Mouse (Mus musculus) A20 (cell line): ENCODE results near the gene Ercc6.

Experiments used
- DNase-seq: peaks from one replicate; pipeline ENCODE4 v3.0.0-alpha.2; 2011; ENCODE audit warnings: low read depth, low spot score

Ercc6 gene

GRCm38 (mm10) chr14:32513336-32514032 lies at the start of gene Ercc6:
Gene Ercc6, plus strand, starts transcription at chr14:32513521.
- DNase-seq = peak; percentile 98

GRCm38 (mm10) chr14:32464601-32465505 lies 48.5 kb upstream of the Ercc6 start, which contains the start of gene Slc18a3:
Gene Slc18a3, minus strand, starts transcription at chr14:32464850.
- DNase-seq = no peak

- no peak for DNase-seq
These were observed 47.8 kb upstream of the Ercc6 start for GRCm38 (mm10) chr14:32465506-32465870.

- no peak for DNase-seq
These were observed 47.4 kb upstream of the Ercc6 start, which contains the start of gene Chat for GRCm38 (mm10) chr14:32465889-32466288. Gene Chat, minus strand, starts transcription at chr14:32465989.

GRCm38 (mm10) chr14:32467606-32468005 lies 45.7 kb upstream of the Ercc6 start:
- DNase-seq = no peak

- peak; percentile 65 for DNase-seq
These were observed 40.3 kb upstream of the Ercc6 start for GRCm38 (mm10) chr14:32472996-32473395.

- DNase-seq = no peak
These were observed 36.8 kb upstream of the Ercc6 start for GRCm38 (mm10) chr14:32476559-32476958.

- no peak for DNase-seq
These were observed 35.7 kb upstream of the Ercc6 start for GRCm38 (mm10) chr14:32477581-32477980.

- DNase-seq = peak; percentile 61
These were observed 31.3 kb upstream of the Ercc6 start for GRCm38 (mm10) chr14:32482061-32482460.

GRCm38 (mm10) chr14:32492521-32492920 lies 20.8 kb upstream of the Ercc6 start:
- peak; percentile 31 for DNase-seq

GRCm38 (mm10) chr14:32496115-32496850 lies 17.0 kb upstream of the Ercc6 start:
- DNase-seq = no peak

GRCm38 (mm10) chr14:32501303-32501702 lies 12.0 kb upstream of the Ercc6 start:
- DNase-seq = no peak

GRCm38 (mm10) chr14:32502764-32503688 lies 10.3 kb upstream of the Ercc6 start:
- DNase-seq = no peak

- no peak for DNase-seq
These were observed 9.4 kb upstream of the Ercc6 start for GRCm38 (mm10) chr14:32503897-32504296.

- no peak for DNase-seq
These were observed 7.0 kb upstream of the Ercc6 start for GRCm38 (mm10) chr14:32506329-32506728.

- DNase-seq = no peak
These were observed 6.1 kb upstream of the Ercc6 start for GRCm38 (mm10) chr14:32507216-32507615.

- no peak for DNase-seq
These were observed 5.1 kb upstream of the Ercc6 start for GRCm38 (mm10) chr14:32508105-32508835.

- DNase-seq = no peak
These were observed 3.8 kb upstream of the Ercc6 start for GRCm38 (mm10) chr14:32509443-32509961.

- no peak for DNase-seq
These were observed 409 bp upstream of the Ercc6 start for GRCm38 (mm10) chr14:32512912-32513311.

- DNase-seq = peak; percentile 29
These were observed 2.8 kb downstream of the Ercc6 start for GRCm38 (mm10) chr14:32516086-32516485.
